8 mouse cellular contexts compared by ENCODE assay signal in genomic region chr5:9419964-9420363, GRCm38 (mm10).
DNase-seq lines count a peak whose midpoint lies in the region; ATAC-seq lines count a peak whose summit lies in the region.

No protein-coding gene starts in this region.

- ATAC-seq in kidney, embryonic 14.5 days (ENCODE audit: low FRiP score, low TSS enrichment) = 0 out of 2 replicates have a peak, but pooled peaks have one; percentile 46

- H3K4me3 ChIP-seq in kidney, embryonic 14.5 days (ENCODE audit: low read length) = no peak overlapping the region

- no peak overlapping the region for H3K27ac ChIP-seq in kidney, embryonic 14.5 days (ENCODE audit: low read depth, low read length)

- 46% methylated on average over 1 of the region's 1 CpGs for WGBS in kidney, embryonic 14.5 days

- no peaks in the 10 kb centered on the region for H3K9me3 ChIP-seq in kidney, embryonic 14.5 days (ENCODE audit: control insufficient read depth, low read length)

- no peaks in the 10 kb centered on the region for H3K4me1 ChIP-seq in kidney, embryonic 14.5 days (ENCODE audit: control insufficient read depth, insufficient read depth, low read length)

- no peaks in the 10 kb centered on the region for H3K27me3 ChIP-seq in kidney, embryonic 14.5 days (ENCODE audit: control insufficient read depth, insufficient read depth, low read length)

- no peak overlapping the region for H3K9ac ChIP-seq in kidney, embryonic 14.5 days (ENCODE audit: low read depth, low read length)

- DNase-seq in kidney, postnatal 25 days = no peak
- DNase-seq in Muller cell, postnatal 12 days (ENCODE audit: inconsistent ontology term) = peak; percentile 22
- peak; percentile 46 for DNase-seq in embryo, embryonic 11 days
- DNase-seq in layer of hippocampus, postnatal 14 days (ENCODE audit: low spot score in 2 of 2) = peak; percentile 14 to 24
- DNase-seq in right cerebral cortex, postnatal 14 days = peak; percentile 31
- DNase-seq in ovary, adult 18-20 months (ENCODE audit: low spot score) = no peak
- DNase-seq in spleen, postnatal 4 days (ENCODE audit: low spot score in 2 of 2) = no peak

- no peak overlapping the region for H3K4me2 ChIP-seq in kidney, embryonic 14.5 days (replicated peaks; ENCODE audit: low read depth, low read length)

- H3K36me3 ChIP-seq in kidney, embryonic 14.5 days (ENCODE audit: control insufficient read depth, insufficient read depth, low read length) = no peaks in the 10 kb centered on the region

Comparison
In these comparisons a context has a peak if more than half of its experiments do, and no peak if none do; other contexts are left out.
1. DNase-seq: peak in Muller cell, postnatal 12 days (single experiment), embryo, embryonic 11 days (single experiment), layer of hippocampus, postnatal 14 days (2 of 2) and right cerebral cortex, postnatal 14 days (single experiment); none in kidney, postnatal 25 days (0 of 2), ovary, adult 18-20 months (single experiment) and spleen, postnatal 4 days (0 of 2).